Mouse (Mus musculus): Measurements from ENCODE around the gene Krt79.

DNA sequence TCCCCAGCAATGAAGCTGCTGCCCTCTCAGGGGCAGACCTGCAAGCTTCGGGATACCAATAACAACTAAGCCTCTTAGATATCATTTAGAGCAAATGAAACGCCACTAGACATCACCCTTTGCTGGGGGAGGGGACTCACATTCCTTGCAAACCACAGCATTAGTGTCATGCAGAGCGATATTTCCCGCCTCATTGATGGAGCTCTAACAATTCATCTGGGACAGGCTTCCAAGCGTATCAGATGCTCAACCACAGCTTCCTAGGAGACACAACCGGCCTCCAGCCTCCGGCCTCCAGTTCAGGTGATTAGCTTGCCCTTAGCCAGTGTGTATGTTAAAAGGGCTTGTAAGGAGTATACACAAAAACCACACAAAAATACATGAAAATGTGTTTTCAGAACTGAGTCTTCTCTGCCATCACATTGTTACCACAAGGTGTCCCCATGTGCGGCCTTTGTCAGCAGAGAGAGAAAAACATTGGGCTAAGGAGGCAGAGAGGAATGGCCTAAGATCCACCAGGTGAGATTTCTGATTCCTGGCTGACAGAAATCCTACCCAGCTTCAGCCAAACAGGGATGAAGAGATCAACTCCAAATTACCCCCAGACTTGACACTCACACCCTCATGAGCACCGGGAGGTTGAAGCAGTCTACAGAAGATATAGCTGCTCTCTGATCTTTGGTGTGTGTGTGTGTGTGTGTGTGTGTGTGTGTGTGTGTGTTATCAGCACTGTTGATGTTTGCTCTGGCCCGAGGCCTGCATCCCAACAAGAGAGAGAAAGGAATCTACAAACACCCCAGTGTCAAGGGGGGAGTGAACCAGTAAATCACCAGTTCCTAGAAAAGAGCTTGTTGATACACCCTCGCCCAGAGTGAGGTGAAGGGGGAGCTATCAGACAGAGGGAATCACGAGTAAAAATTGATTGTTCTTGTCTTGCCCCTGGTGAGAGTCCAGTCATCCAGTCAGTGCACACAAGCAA is 37.7 kb downstream of the Krt79 start:
- TF ChIP-seq CTCF (IDR thresholded peaks at IDR 0.05; ENCODE audit: low read depth, low read length) (no peak), TAL1 (conservative IDR thresholded peaks at IDR 0.05; ENCODE audit: low read depth, low read length) (no peak), GATA1 (IDR thresholded peaks at IDR 0.05; ENCODE audit: borderline replicate concordance, low read length) (no peak)
